Mouse (Mus musculus) liver, adult 2 months (tissue): ENCODE results near the gene F2rl1.

Experiments
- CTCF ChIP-seq: fragments of 200-500 bp; IDR thresholded peaks from 2 replicates; pipeline ENCODE4 v1.5.1; 2011; ENCODE audit warnings: low read depth, low read length, control low read depth
- POLR2A ChIP-seq: fragments of 200-500 bp; IDR thresholded peaks from 2 replicates; pipeline ENCODE4 v1.6.1; 2011; ENCODE audit warnings: low read length, control low read depth; ENCODE audit not compliant: insufficient read depth; ENCODE audit errors: extremely low read depth

DNA sequence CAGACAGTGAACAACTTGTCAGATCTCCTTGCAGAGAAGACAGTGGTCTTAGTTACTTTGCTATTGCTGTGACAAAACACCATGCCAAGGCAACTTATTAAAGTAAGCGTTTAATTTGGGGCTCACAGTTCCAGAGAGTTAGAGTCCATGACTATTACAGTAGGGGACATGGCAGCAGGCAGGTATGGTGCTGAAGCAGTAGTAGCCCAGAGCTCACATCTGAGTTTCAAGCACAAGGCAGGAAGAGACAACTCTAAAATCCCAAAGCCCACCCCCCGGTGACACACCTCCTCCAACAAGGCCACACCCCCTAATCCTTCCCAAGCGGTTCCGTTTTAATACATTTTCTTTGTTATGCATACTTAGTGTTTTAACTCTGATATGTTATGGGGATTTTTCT is 45.9 kb upstream of the F2rl1 start:
- TF ChIP-seq CTCF (no peak), POLR2A (no peak)
